Mouse (Mus musculus) yolk sac, embryonic 10.5 days (tissue): ENCODE measurements at regions not wholly inside any gene's neighbourhood (a gene's known extent, or its start where the extent isn't known, plus 50 kb on each side); places are given as distances from the start of the nearest gene placed in this dataset.

Source experiments
- DNase-seq: peaks from one replicate; pipeline ENCODE4 v3.0.0-alpha.2; 2017; ENCODE audit warnings: low spot score

DNA sequence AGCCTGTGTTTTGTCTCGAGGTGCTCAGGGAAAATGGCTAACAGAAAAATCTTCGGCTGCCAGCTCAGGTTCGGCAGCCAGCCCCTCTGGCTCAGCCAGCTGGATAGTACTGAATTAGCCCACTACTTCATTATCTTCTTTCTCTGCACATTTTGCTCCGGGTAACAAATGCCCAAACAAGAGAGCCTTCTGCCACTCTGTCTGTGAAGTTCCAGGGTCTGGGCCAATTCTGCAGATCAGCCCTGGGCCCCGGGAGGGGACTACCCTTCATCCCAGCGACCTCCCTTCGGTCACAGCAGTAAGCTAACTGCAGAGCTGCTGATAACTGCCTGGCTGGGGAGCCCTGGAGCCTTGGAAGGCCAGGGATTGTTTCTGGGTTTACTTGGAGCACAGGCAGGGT, 119.6 kb upstream of the Ofcc1 start:
- no peak for DNase-seq

DNA sequence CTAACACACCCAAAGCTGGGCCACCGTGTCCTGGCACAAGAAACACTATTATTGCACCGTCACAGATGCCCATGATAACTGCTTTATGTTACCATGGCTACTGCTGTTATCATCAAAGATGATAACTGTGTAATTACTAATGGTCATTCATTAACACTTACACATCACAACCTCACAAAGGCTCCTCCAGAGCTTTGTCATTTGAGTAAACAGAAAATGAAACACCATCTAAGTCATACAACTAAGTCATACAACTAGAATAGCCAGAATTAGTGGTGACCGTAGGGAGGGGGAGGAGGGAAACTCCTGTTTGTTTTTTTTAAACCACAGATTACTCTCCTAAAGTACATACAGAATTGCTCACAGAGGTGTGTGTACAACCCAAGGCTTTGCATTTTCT, 111.4 kb upstream of the Ofcc1 start:
- DNase-seq: no peak

DNA sequence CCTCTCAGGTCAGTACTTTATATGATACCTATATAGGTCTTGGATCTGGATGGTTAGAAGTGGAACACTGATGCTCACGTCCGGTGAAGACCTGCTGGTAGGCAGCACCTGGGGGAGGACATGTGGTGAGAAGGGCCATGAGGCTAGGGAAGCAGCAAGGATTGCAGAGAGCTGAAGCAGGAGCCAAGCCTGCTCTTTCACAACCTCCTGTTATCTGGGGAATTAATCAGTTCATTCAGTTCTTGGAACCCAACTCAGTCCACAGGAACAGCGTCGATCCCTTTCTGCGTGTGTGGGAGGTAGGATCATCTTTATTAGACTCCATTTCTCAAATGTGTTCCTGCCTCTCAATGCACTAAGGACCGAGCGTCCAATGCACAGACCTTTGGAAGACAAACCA, 107.9 kb upstream of the Ofcc1 start:
- DNase-seq: no peak

DNA sequence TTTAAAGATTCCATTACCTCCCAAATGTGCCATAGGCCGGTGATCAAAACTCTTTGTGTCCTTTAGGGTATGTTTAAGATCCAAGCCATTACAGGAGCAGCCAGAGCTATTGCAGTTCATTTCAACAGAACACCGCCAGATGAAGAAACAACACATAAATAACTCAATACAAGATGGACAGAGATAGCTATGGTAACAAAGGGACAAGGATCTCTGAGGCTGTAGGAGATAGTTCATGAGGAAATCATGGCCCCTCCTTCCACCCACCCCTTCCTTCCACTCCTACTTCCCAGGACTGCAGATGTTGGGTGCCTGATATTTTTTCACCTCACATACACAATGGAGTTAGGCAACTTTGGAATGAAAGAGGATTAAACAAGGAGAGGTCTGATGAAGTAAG, 92.1 kb upstream of the Ofcc1 start:
- no peak for DNase-seq

DNA sequence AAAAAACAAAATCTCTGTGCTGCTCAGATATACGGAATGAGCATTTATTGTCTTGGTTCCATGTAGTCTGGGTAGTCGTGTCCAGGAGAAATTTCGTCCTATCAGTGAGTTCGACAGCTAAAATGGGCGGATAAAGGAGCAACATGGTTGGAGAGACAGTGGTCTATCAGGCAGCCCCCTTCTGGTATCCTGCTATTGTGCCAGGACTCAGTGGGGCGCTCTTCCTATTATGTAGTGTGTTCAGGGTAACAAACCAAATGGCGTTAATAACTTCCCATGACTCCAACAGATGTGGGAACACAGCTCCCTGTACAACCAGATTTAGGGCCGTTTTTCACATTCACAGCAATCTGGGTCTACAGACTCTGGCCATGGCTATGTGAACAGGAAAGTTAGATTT, 68.6 kb upstream of the Ofcc1 start:
- no peak for DNase-seq

DNA sequence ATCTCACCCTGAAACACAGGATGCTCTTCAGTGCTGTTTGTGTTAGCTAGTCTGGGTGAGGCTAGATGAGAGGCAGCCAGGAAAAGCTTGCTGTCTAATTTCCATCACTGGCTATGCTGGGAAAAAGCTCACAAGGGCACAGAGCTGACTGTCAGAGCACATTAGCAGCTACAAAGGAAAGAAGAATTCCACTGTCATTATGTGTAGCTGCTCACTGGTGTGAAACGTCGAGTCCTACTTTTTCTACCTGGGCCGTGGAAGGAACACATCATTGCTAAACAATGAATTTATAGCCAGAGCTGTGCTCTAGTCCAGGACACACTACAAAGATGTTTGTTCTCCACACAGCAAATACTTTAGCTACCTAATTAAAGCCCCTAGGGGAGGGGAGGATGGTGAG, 61.8 kb upstream of the Ofcc1 start:
- no peak for DNase-seq

DNA sequence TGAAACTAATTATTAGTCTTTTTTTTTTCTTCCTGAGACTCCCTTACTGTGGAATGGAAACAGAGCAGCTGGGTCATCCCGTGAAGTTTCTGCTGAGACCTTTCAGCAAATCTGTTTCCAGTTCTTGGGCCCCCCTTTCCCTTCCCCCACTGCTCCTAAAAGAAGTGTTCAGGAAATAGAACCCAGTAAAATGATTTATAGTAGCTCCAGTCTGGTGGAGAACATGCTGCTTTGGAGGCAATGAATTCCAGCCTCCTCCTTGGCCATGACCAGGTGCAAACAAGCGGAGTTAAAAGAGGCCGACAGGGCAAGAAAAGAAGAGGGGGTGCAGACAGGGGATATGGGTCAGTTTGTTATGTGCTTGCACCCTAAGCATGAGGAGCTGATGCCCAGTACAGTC, 56.6 kb upstream of the Ofcc1 start:
- DNase-seq: no peak

DNA sequence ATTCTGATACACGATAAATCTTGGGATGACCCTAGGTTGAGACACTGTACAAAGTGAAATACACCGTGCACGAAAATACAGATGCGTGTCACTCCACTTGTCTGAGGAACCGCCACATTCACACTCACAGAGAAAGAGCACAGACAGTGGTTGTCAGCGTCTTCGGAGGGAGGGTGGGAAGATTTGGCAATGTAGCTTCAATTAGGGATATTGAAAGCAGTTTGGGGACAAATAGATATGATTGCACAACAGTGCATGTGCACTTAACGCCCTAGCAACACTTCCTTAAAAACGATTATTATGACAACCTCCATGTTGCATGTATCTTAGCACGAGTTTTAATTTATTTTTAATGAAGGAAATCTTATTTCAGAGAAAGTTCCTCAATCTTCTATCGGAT, 51.8 kb upstream of the Ofcc1 start:
- no peak for DNase-seq
